Mouse (Mus musculus): Measurements from ENCODE around the gene Snx22. TPM values are rescaled to one million over a fixed set of nuclear protein-coding genes. Genes with fewer than 3 reads are reported as not detected.

The Snx22 gene
- total and polyA plus RNA-seq, 3 experiments: 0.39 to 11.4 TPM; not detected in 1

GRCm38 (mm10) chr9:66090593-66091244, 21.2 kb upstream of the Snx22 start:
- in situ Hi-C loops (cut with MboI; ENCODE audit: low pct_ligation_motif_present, low pct_unique_long_range_greater_than_20kb, low sequenced_read_pairs): no loop called here
- Histone ChIP-seq H3K4me2 (ENCODE audit: insufficient read depth, low read depth, poor library complexity, severe bottlenecking) (no peak overlapping the region), H3K4me1 (ENCODE audit: control insufficient read depth in 1 of 2, insufficient read depth in 2 of 2) (peaks cover 0 to 9% of the 10 kb centered on the region in 2 experiments; a peak in 2 of 4 replicates), H3K9ac (ENCODE audit: insufficient read depth, low read depth) (no peak overlapping the region), H3K36me3 (replicated peaks in 1 of 2; ENCODE audit: control insufficient read depth in 1 of 2, insufficient read depth in 1 of 2, low read length in 1 of 2) (peaks cover 76 to 96% of the 10 kb centered on the region in 2 experiments), H3K27me3 (replicated peaks) (no peaks in the 10 kb centered on the region), H3K4me3 (replicated peaks in 1 of 3; ENCODE audit: low read depth in 2 of 3, low read length in 2 of 3, poor library complexity in 1 of 3) (no peak overlapping the region), H3K27ac (ENCODE audit: insufficient read depth, low read depth) (no peak overlapping the region), H3K79me2 (replicated peaks; ENCODE audit: control insufficient read depth, extremely low read depth, insufficient read depth, poor library complexity, severe bottlenecking) (no peaks in the 10 kb centered on the region), H3K9me3 (replicated peaks; ENCODE audit: low read length) (no peaks in the 10 kb centered on the region)
- dilution Hi-C loops (cut with MboI; ENCODE audit: extremely low pct_ligation_motif_present, extremely low pct_unique_long_range_greater_than_20kb, low sequenced_read_pairs): no loop called here
- DNase-seq (ENCODE audit: extremely low read depth): no peak
- TF ChIP-seq PAX5 (IDR thresholded peaks at IDR 0.05; ENCODE audit: low read length) (no peak), GABPA (IDR thresholded peaks at IDR 0.05; ENCODE audit: insufficient replicate concordance, low read depth, low read length) (no peak), ELF1 (IDR thresholded peaks at IDR 0.05; ENCODE audit: low read depth, low read length) (no peak), IRF4 (IDR thresholded peaks at IDR 0.05; ENCODE audit: low read depth, low read length) (no peak), CHD2 (IDR thresholded peaks at IDR 0.05; ENCODE audit: low read length) (no peak), TBP (conservative IDR thresholded peaks at IDR 0.05; ENCODE audit: low read depth, low read length) (no peak), POLR2AphosphoS2 (IDR thresholded peaks at IDR 0.05; ENCODE audit: low read depth, low read length) (no peak), CHD1 (IDR thresholded peaks at IDR 0.05; ENCODE audit: low read depth, low read length) (no peak)

- TF ChIP-seq BHLHE40 (IDR thresholded peaks at IDR 0.05; ENCODE audit: low read depth, low read length) (no peak), NRF1 (IDR thresholded peaks at IDR 0.05; ENCODE audit: low read depth, low read length) (no peak), SMC3 (IDR thresholded peaks at IDR 0.05; ENCODE audit: low read depth, low read length) (peak; percentile 81), EP300 (IDR thresholded peaks at IDR 0.05; ENCODE audit: low read length) (no peak), RAD21 (IDR thresholded peaks at IDR 0.05; ENCODE audit: low read depth, low read length) (peak; percentile 68), CTCF (conservative IDR thresholded peaks at IDR 0.05 in 1 of 2, IDR thresholded peaks at IDR 0.05 in 1 of 2; ENCODE audit: low read depth in 2 of 2, low read length in 2 of 2) (peak; percentile 50 to 78), ZMIZ1 (IDR thresholded peaks at IDR 0.05; ENCODE audit: low read depth, low read length) (no peak), IRF4 (IDR thresholded peaks at IDR 0.05; ENCODE audit: low read depth, low read length) (no peak), ZC3H11A (IDR thresholded peaks at IDR 0.05; ENCODE audit: low read depth, low read length) (no peak), TBP (conservative IDR thresholded peaks at IDR 0.05; ENCODE audit: low read depth, low read length) (no peak), SIN3A (IDR thresholded peaks at IDR 0.05; ENCODE audit: low read length) (no peak), JUND (conservative IDR thresholded peaks at IDR 0.05; ENCODE audit: low read depth, low read length) (no peak), E2F4 (IDR thresholded peaks at IDR 0.05; ENCODE audit: insufficient replicate concordance, low read depth, low read length) (no peak)
- Histone ChIP-seq H3K27me3 (replicated peaks) (no peaks in the 10 kb centered on the region), H3K36me3 (replicated peaks in 1 of 2; ENCODE audit: control insufficient read depth in 1 of 2, insufficient read depth in 1 of 2, low read length in 1 of 2) (peaks cover 58 to 84% of the 10 kb centered on the region in 2 experiments), H3K9me3 (replicated peaks; ENCODE audit: low read length) (no peaks in the 10 kb centered on the region), H3K79me2 (replicated peaks; ENCODE audit: control insufficient read depth, extremely low read depth, insufficient read depth, poor library complexity, severe bottlenecking) (no peaks in the 10 kb centered on the region), H3K4me3 (replicated peaks in 1 of 3; ENCODE audit: low read depth in 2 of 3, low read length in 2 of 3, poor library complexity in 1 of 3) (no peak overlapping the region), H3K4me1 (ENCODE audit: control insufficient read depth in 1 of 2, insufficient read depth in 2 of 2) (peaks cover 0 to 9% of the 10 kb centered on the region in 2 experiments; a peak in 2 of 4 replicates), H3K27ac (ENCODE audit: insufficient read depth, low read depth) (no peak overlapping the region), H3K4me2 (ENCODE audit: insufficient read depth, low read depth, poor library complexity, severe bottlenecking) (no peak overlapping the region), H3K9ac (ENCODE audit: insufficient read depth, low read depth) (no peak overlapping the region)
- in situ Hi-C loops (cut with MboI; ENCODE audit: low pct_ligation_motif_present, low pct_unique_long_range_greater_than_20kb, low sequenced_read_pairs): no loop called here
- DNase-seq (ENCODE audit: extremely low read depth): peak; percentile 40
- dilution Hi-C loops (cut with MboI; ENCODE audit: extremely low pct_ligation_motif_present, extremely low pct_unique_long_range_greater_than_20kb, low sequenced_read_pairs): no loop called here
Observed at GRCm38 (mm10) chr9:66088411-66088810, 18.9 kb upstream of the Snx22 start.
